Mouse (Mus musculus) MEL (cell line): Measurements from ENCODE around the gene Nr6a1. TPM values are rescaled to one million over a fixed set of nuclear protein-coding genes. Genes with fewer than 3 reads are reported as not detected.

Source experiments
- DNase-seq: peaks from one replicate; pipeline ENCODE4 v3.0.0; 2011; ENCODE audit warnings: low read depth, low spot score
- H3K27ac ChIP-seq: 2 replicates; pipeline ENCODE4 v1.5.1; 2012; ENCODE audit warnings: low read depth, mild to moderate bottlenecking, control low read depth, low read length, moderate library complexity; ENCODE audit not compliant: control insufficient read depth
- H3K27me3 ChIP-seq, 2 experiments: fragments of 150-350 bp in 1 of 2; sonication (generic) in 1 of 2; 2 replicates each; pipeline ENCODE4 v1.6.1; 2012; ENCODE audit warnings: low read length in 2 of 2, mild to moderate bottlenecking in 2 of 2, improper control_type of control experiment in 1 of 2, moderate library complexity in 1 of 2; ENCODE audit not compliant: insufficient read depth in 2 of 2, control insufficient read depth in 1 of 2
- H3K36me3 ChIP-seq, 2 experiments: 2 replicates each; pipeline ENCODE4 v1.6.1; 2012 to 2014; ENCODE audit warnings: low read length in 2 of 2, improper control_type of control experiment in 1 of 2, inconsistent platforms in 1 of 2, mild to moderate bottlenecking in 1 of 2; ENCODE audit not compliant: insufficient read depth in 2 of 2, control insufficient read depth in 1 of 2
- H3K4me1 ChIP-seq, 2 experiments: fragments of 150-350 bp in 1 of 2; sonication (generic) in 1 of 2; 2 replicates each; pipeline ENCODE4 v1.6.1; 2012; ENCODE audit warnings: low read length in 2 of 2, improper control_type of control experiment in 1 of 2, mild to moderate bottlenecking in 1 of 2; ENCODE audit not compliant: insufficient read depth in 2 of 2, control insufficient read depth in 1 of 2
- H3K4me3 ChIP-seq, 2 experiments: fragments of 150-350 bp in 1 of 2; sonication (generic) in 1 of 2; 2 replicates each; pipeline ENCODE4 v1.5.1; 2012; ENCODE audit warnings: low read depth in 2 of 2, low read length in 2 of 2, mild to moderate bottlenecking in 2 of 2, moderate library complexity in 2 of 2, control low read depth in 1 of 2, improper control_type of control experiment in 1 of 2; ENCODE audit not compliant: control insufficient read depth in 1 of 2, insufficient read depth in 1 of 2
- H3K79me2 ChIP-seq: 2 replicates; pipeline ENCODE4 v1.6.1; 2012; ENCODE audit warnings: mild to moderate bottlenecking, low read length, moderate library complexity; ENCODE audit not compliant: control insufficient read depth, poor library complexity, insufficient read depth
- H3K9ac ChIP-seq: 2 replicates; pipeline ENCODE4 v1.6.1; 2012; ENCODE audit warnings: low read depth, mild to moderate bottlenecking, control low read depth, low read length, moderate library complexity; ENCODE audit not compliant: control insufficient read depth, poor library complexity, severe bottlenecking
- H3K9me3 ChIP-seq: fragments of 150-350 bp; sonication (generic); replicated peaks from 2 replicates; pipeline ENCODE4 v1.6.1; 2012; ENCODE audit warnings: mild to moderate bottlenecking, low read length, improper control_type of control experiment, moderate library complexity; ENCODE audit not compliant: insufficient read depth
- CTCF ChIP-seq, 3 experiments: IDR thresholded peaks in 2 of 3; conservative IDR thresholded peaks in 1 of 3; 2 replicates each; pipeline ENCODE4 v1.5.1; 2011 to 2012; ENCODE audit warnings: low read length in 3 of 3, low read depth in 2 of 3, mild to moderate bottlenecking in 2 of 3, improper control_type of control experiment in 1 of 3, inconsistent platforms in 1 of 3, mixed read lengths in 1 of 3, moderate library complexity in 1 of 3; ENCODE audit not compliant: control insufficient read depth in 1 of 3, insufficient read depth in 1 of 3, poor library complexity in 1 of 3, severe bottlenecking in 1 of 3
- ELF1 ChIP-seq: IDR thresholded peaks from 2 replicates; pipeline ENCODE4 v1.6.1; 2014; ENCODE audit warnings: low read depth, mild to moderate bottlenecking, inconsistent platforms, low read length, improper control_type of control experiment, moderate library complexity
- ETS1 ChIP-seq: IDR thresholded peaks from 2 replicates; pipeline ENCODE4 v1.6.1; 2012; ENCODE audit warnings: low read depth, mild to moderate bottlenecking, inconsistent platforms, low read length, improper control_type of control experiment, moderate library complexity
- MAX ChIP-seq: IDR thresholded peaks from 2 replicates; pipeline ENCODE4 v1.6.1; 2011; ENCODE audit warnings: low read length, improper control_type of control experiment
- MAZ ChIP-seq: IDR thresholded peaks from 2 replicates; pipeline ENCODE4 v1.6.1; 2012; ENCODE audit warnings: low read depth, mild to moderate bottlenecking, inconsistent platforms, low read length, improper control_type of control experiment
- MEF2A ChIP-seq: IDR thresholded peaks from 2 replicates; pipeline ENCODE4 v1.6.1; 2014; ENCODE audit warnings: low read depth, mild to moderate bottlenecking, inconsistent platforms, low read length, improper control_type of control experiment; ENCODE audit not compliant: poor library complexity, insufficient replicate concordance, severe bottlenecking; ENCODE audit errors: extremely low read depth
- MYB ChIP-seq: IDR thresholded peaks from 2 replicates; pipeline ENCODE4 v1.6.1; 2011; ENCODE audit warnings: mild to moderate bottlenecking, low read depth, low read length, improper control_type of control experiment
- MYC ChIP-seq: IDR thresholded peaks from 2 replicates; pipeline ENCODE4 v1.6.1; 2011; ENCODE audit warnings: low read depth, mild to moderate bottlenecking, low read length, improper control_type of control experiment, moderate library complexity
- NRF1 ChIP-seq: IDR thresholded peaks from 2 replicates; pipeline ENCODE4 v1.6.1; 2014; ENCODE audit warnings: low read depth, mild to moderate bottlenecking, inconsistent platforms, low read length, improper control_type of control experiment, moderate library complexity; ENCODE audit not compliant: poor library complexity, insufficient read depth, severe bottlenecking
- RCOR1 ChIP-seq: IDR thresholded peaks from 2 replicates; pipeline ENCODE4 v1.6.1; 2012; ENCODE audit warnings: low read depth, mild to moderate bottlenecking, inconsistent platforms, low read length, improper control_type of control experiment
- SIN3A ChIP-seq: IDR thresholded peaks from 2 replicates; pipeline ENCODE4 v1.6.1; 2012; ENCODE audit warnings: low read length, improper control_type of control experiment, inconsistent platforms
- SMC3 ChIP-seq: IDR thresholded peaks from 2 replicates; pipeline ENCODE4 v1.6.1; 2011; ENCODE audit warnings: low read depth, low read length, improper control_type of control experiment
- TAL1 ChIP-seq: IDR thresholded peaks from 2 replicates; pipeline ENCODE4 v1.6.1; 2012; ENCODE audit warnings: mild to moderate bottlenecking, inconsistent platforms, low read length, moderate library complexity, mixed read lengths
- UBTF ChIP-seq: IDR thresholded peaks from 2 replicates; pipeline ENCODE4 v1.6.1; 2012; ENCODE audit warnings: low read depth, mild to moderate bottlenecking, inconsistent platforms, low read length, improper control_type of control experiment, moderate library complexity, borderline replicate concordance; ENCODE audit not compliant: insufficient read depth
- ZC3H11A ChIP-seq: IDR thresholded peaks from 2 replicates; pipeline ENCODE4 v1.6.1; 2012; ENCODE audit warnings: low read depth, mild to moderate bottlenecking, inconsistent platforms, low read length, improper control_type of control experiment
- ZKSCAN1 ChIP-seq: IDR thresholded peaks from 2 replicates; pipeline ENCODE4 v1.6.1; 2012; ENCODE audit warnings: low read depth, mild to moderate bottlenecking, inconsistent platforms, low read length, improper control_type of control experiment, moderate library complexity
- ZMIZ1 ChIP-seq: IDR thresholded peaks from 2 replicates; pipeline ENCODE4 v1.6.1; 2012; ENCODE audit warnings: low read depth, mild to moderate bottlenecking, inconsistent platforms, low read length, improper control_type of control experiment, moderate library complexity
- polyA plus RNA-seq, 2 experiments: library from polyadenylated mRNA; stranded (reverse) in 1 of 2; unstranded in 1 of 2; fragments of >175 nt in 1 of 2; fragments of >200 nt in 1 of 2; gene quantifications; 2 replicates each; pipeline versions ENCODE4 v1.2.1 to v1.2.4; 2012; ENCODE audit warnings: low replicate concordance in 2 of 2, low read depth in 1 of 2; ENCODE audit not compliant: insufficient read length in 2 of 2, insufficient read depth in 1 of 2, missing spikeins in 1 of 2
- total RNA-seq: library from RNA; depleted of rRNA; stranded (reverse); fragments of 300-350 nt; gene quantifications from 2 replicates; pipeline ENCODE4 v1.2.3, GENCODE M21; 2012

Gene Nr6a1
- total and polyA plus RNA-seq, 3 experiments = 5.0 to 22.8 (median 10.2) TPM

DNA sequence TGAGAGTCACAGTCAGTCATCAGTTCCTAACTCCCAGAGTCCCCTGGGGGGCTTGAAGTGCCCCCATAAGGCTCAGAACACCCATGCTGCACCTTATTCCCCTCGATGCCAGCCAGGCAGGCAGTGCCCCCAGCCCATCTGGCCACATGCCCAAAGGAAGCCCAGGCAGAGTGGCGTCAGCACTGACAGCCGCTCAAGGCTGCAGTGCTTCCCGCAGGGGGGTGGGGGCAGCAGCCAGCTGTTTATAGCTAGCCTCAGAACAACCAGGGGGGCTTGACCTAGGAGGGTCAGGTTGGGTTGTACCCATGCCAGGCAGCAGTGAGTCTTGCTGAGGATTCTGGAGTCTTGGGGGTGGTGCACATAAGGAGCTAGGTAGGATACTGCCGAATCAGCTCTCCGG lies 220.8 kb downstream of the Nr6a1 start:
- H3K27me3 ChIP-seq = no peaks in the 10 kb centered on the region; a peak in 2 of 4 replicates
- no peaks in the 10 kb centered on the region for H3K79me2 ChIP-seq
- H3K4me1 ChIP-seq = no peaks in the 10 kb centered on the region
- no peaks in the 10 kb centered on the region for H3K36me3 ChIP-seq
- no peak for TF ChIP-seq ZC3H11A
- TF ChIP-seq MYC = no peak
- TF ChIP-seq CTCF (IDR thresholded peaks at IDR 0.05 in 2 of 3, conservative IDR thresholded peaks at IDR 0.05 in 1 of 3; ENCODE audit: control insufficient read depth in 1 of 3, insufficient read depth in 1 of 3, low read depth in 2 of 3, low read length in 3 of 3, poor library complexity in 1 of 3, severe bottlenecking in 1 of 3) = no peak
- TF ChIP-seq, all 39 proteins: peak for 0
- Histone ChIP-seq H3K9me3 (no peaks in the 10 kb centered on the region), H3K9ac (no peak overlapping the region), H3K4me3 (no peak overlapping the region), H3K27ac (no peak overlapping the region)
- no peak for DNase-seq

GRCm38 (mm10) chr2:38705036-38705435 lies 222.5 kb downstream of the Nr6a1 start:
- no peaks in the 10 kb centered on the region for H3K36me3 ChIP-seq
- no peaks in the 10 kb centered on the region for H3K79me2 ChIP-seq
- no peak for TF ChIP-seq MAZ
- TF ChIP-seq ZC3H11A = no peak
- TF ChIP-seq ZMIZ1 = no peak
- no peak for TF ChIP-seq MEF2A
- TF ChIP-seq UBTF = no peak
- no peak for TF ChIP-seq TAL1
- TF ChIP-seq MAX = no peak
- no peak for TF ChIP-seq ELF1
- TF ChIP-seq ETS1 = no peak
- no peak for TF ChIP-seq ZKSCAN1
- TF ChIP-seq RCOR1 = no peak
- no peak for TF ChIP-seq MYB
- TF ChIP-seq SMC3 = no peak
- no peak for TF ChIP-seq NRF1
- no peak for TF ChIP-seq SIN3A
- no peak for DNase-seq
- no peak overlapping the region for H3K27ac ChIP-seq
- H3K9me3 ChIP-seq = no peaks in the 10 kb centered on the region
- H3K4me1 ChIP-seq = no peaks in the 10 kb centered on the region; a peak in 1 of 4 replicates
- no peaks in the 10 kb centered on the region; a peak in 2 of 4 replicates for H3K27me3 ChIP-seq
- H3K4me3 ChIP-seq = no peak overlapping the region
- no peak overlapping the region for H3K9ac ChIP-seq
